ENCODE assay signal across 16 mouse cellular contexts in the genomic region with DNA sequence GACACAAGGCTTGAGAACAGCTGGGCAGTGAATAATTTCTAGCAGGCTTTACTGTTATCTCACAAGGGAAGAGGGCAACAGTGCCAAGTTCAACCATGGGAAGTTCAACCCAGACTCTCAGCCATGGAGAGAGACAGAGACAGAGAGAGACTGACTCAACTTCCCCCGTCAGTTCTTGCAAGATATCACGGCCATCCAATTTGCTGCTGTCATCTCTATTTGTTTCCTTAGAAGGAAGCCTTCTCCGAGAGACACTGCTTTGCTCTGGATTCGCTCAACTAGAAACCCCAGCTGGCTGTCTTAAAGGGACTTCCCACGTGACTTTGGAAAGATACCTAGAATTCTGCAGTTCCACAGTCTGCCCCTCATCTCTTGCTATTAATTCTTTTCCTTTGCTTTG.
"Had no signal": no experiment of that assay in that cellular context is flagged by ENCODE, and none has a peak within 500 bp of the region (broad histone marks: within the 10 kb centered on the region; RNA-seq: fewer than 3 reads in every experiment).

No protein-coding gene starts in this region.

- ATAC-seq: midbrain, embryonic 16.5 days had no signal

- H3K9me3 ChIP-seq: midbrain, embryonic 10.5 days; midbrain, embryonic 12.5 days; neural tube, embryonic 13.5 days; neural tube, embryonic 15.5 days had no signal

- H3K27ac ChIP-seq: midbrain, embryonic 12.5 days; neural tube, embryonic 13.5 days; neural tube, embryonic 15.5 days had no signal

- DNase-seq: midbrain, embryonic 14.5 days; retina, postnatal 1 day; right cerebral cortex, adult 18-20 months; right cerebral cortex, postnatal 25 days; right cerebral cortex, postnatal 4 days; spleen, adult 18-20 months; thymus, adult 18-20 months; thymus, postnatal 14 days; thymus, postnatal 36 days had no signal

- H3K9ac ChIP-seq: lung, embryonic 14.5 days; midbrain, embryonic 12.5 days; neural tube, embryonic 13.5 days; neural tube, embryonic 15.5 days had no signal

- H3K36me3 ChIP-seq: midbrain, embryonic 10.5 days; midbrain, embryonic 12.5 days; neural tube, embryonic 13.5 days had no signal

- H3K4me2 ChIP-seq: lung, embryonic 14.5 days; midbrain, embryonic 12.5 days; neural tube, embryonic 13.5 days; neural tube, embryonic 15.5 days had no signal

- H3K27me3 ChIP-seq: midbrain, embryonic 12.5 days; neural tube, embryonic 13.5 days; neural tube, embryonic 15.5 days had no signal

- H3K4me3 ChIP-seq: midbrain, embryonic 10.5 days; midbrain, embryonic 12.5 days; myocyte; neural tube, embryonic 13.5 days; neural tube, embryonic 15.5 days had no signal
